Mouse (Mus musculus) hindbrain, embryonic 15.5 days (tissue): ENCODE data around the gene Hkdc1. TPM values are rescaled to one million over a fixed set of nuclear protein-coding genes. Genes with fewer than 3 reads are reported as not detected.

Source experiments
- ATAC-seq: fragments of 200-750 bp; cut with Nextera tagmentation; 2 replicates; pipeline ENCODE4 v1.8.0; 2017; ENCODE audit warnings: low read depth, moderate number of reproducible peaks, moderate TSS enrichment; ENCODE audit not compliant: low FRiP score
- H3K27ac ChIP-seq: fragments of 300-500 bp; sonication (generic); replicated peaks from 2 replicates; pipeline ENCODE4 v1.5.1; 2015; ENCODE audit warnings: mild to moderate bottlenecking, inconsistent platforms
- H3K27me3 ChIP-seq: fragments of 300-500 bp; sonication (generic); 2 replicates; pipeline ENCODE4 v1.6.1; 2015; ENCODE audit warnings: control low read depth, inconsistent platforms
- H3K36me3 ChIP-seq: fragments of 300-500 bp; sonication (generic); 2 replicates; pipeline ENCODE4 v1.6.1; 2015; ENCODE audit warnings: control low read depth, inconsistent platforms
- H3K4me1 ChIP-seq: fragments of 300-500 bp; sonication (generic); replicated peaks from 2 replicates; pipeline ENCODE4 v1.6.1; 2015; ENCODE audit warnings: control low read depth, inconsistent platforms
- H3K4me2 ChIP-seq: fragments of 300-500 bp; sonication (generic); 2 replicates; pipeline ENCODE4 v1.6.1; 2015; ENCODE audit warnings: moderate library complexity, mild to moderate bottlenecking, inconsistent platforms
- H3K4me3 ChIP-seq: fragments of 300-500 bp; sonication (generic); 2 replicates; pipeline ENCODE4 v1.5.1; 2015; ENCODE audit warnings: mild to moderate bottlenecking, inconsistent platforms
- H3K9ac ChIP-seq: fragments of 300-500 bp; sonication (generic); 2 replicates; pipeline ENCODE4 v1.6.1; 2015; ENCODE audit warnings: inconsistent platforms
- H3K9me3 ChIP-seq: fragments of 300-500 bp; sonication (generic); 2 replicates; pipeline ENCODE4 v1.6.1; 2016; ENCODE audit warnings: control low read depth, inconsistent platforms
- WGBS: fragments of 180-500 bp; shearing (Covaris S2); methylation state at CpG from one replicate; pipeline ENCODE4 v1.1.7; 2015; 5-methylcytosine and 5-hydroxymethylcytosine counted together
- polyA plus RNA-seq: library from polyadenylated mRNA; unstranded; fragments of >200 nt; fragmentation: Nextera tagmentation; extraction: Ambion mirVana; gene quantifications from 2 replicates; pipeline ENCODE4 v1.2.1, GENCODE M21; 2015

The Hkdc1 gene
- polyA plus RNA-seq, 1 experiment from 2014 or later, result 0.97 TPM

DNA sequence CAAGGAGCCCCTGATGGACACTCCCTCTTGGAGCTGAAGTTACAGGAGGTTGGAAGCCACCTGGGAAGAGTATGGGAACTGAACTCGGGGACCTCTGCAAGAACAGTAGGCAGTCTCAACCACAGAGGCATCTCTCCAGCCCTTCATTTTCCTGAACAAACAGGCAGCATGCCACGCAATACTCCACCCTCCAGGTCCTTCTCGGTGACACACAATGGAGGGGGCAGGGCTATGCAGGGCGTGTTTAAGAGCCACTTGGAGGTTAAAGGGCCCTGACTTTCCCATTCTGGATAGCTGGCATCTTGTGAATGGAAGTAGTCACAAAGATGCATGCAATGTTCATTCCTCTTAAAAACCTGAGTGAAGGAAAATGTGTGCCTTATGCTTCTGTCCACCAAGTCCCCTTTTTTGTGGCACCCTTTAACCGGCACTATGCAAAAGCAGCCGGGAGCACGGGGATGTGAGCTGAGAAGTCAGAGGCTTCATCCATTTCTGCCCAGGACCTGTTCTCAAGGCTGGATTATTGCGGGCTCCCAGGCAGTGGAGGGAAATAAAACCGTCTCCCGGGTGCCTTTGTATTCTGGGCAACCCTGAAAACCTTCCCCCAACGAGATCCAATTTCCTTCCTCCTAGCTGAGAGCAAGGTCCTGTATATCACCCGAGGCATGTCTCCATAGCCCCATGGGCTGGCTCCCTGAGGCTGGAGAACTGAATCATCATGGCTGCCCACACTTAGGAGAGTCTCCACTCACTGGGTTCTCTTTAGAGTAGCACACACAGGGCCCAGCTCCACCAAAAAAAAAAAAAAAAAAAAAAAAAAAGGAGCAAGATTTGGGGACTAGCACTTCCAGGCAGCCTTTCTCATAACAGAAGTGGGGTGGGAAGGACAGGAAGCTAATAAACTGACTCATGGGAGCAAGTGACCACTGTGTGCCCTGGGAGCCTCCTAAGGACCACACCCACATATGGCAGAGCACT, 85.4 kb downstream of the Hkdc1 start:
- Histone ChIP-seq H3K36me3 (no peaks in the 10 kb centered on the region), H3K9me3 (no peaks in the 10 kb centered on the region), H3K9ac (no peak overlapping the region), H3K4me2 (0 out of 2 replicates have a peak overlapping the region, but pooled peaks have one; percentile 14), H3K27ac (no peak overlapping the region), H3K4me3 (no peak overlapping the region), H3K27me3 (no peaks in the 10 kb centered on the region), H3K4me1 (peaks cover 60% of the 10 kb centered on the region)
- ATAC-seq, result no peak
- WGBS, result 25% methylated on average over 12 of the region's 12 CpGs

GRCm38 (mm10) chr10:62335423-62335776, 86.9 kb downstream of the Hkdc1 start:
- H3K4me3 ChIP-seq, result no peak overlapping the region

DNA sequence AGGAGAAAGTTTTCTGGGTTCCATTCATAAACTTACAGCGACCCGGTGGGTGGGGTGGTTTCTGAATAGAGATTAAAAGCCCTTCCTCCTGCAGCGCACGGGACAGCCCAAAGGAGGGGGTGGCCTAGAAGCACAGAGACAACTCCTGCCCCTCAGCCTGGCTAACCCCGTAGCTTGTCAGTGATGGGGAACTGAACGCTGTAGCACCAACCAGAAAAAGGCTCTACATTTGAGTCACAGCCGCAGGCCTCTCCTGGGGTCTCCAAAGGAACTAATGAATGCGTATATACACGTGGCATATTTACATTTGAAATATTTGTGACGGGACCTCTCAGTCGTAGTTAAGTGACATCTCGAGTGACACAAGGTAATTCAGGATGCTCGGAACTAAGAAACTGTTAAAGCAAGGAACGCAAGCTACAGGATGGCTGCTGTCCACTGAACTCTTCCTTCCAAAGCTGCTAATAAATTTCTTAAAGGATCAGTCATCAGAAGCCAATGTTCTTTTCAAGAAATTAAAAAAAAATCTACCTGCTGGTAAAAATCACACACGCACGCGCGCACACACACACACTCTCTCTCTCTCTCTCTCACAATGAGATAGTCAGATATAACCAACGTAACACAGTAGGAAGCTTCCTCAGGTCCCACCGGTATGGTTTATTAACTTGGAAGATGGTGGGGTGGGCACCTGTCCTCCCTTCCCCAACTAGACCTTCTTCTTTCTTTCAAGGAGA, 87.4 kb downstream of the Hkdc1 start:
- H3K4me2 ChIP-seq, result peak overlapping the region; percentile 17; the same call in 1 of the 2 replicates
- no peak for ATAC-seq

More at GRCm38 (mm10) chr10:62335423-62335776, 86.9 kb downstream of the Hkdc1 start:
- H3K4me1 ChIP-seq, result peaks cover 53% of the 10 kb centered on the region
- no peaks in the 10 kb centered on the region for H3K9me3 ChIP-seq
- no peak overlapping the region for H3K9ac ChIP-seq
- no peak for ATAC-seq
- peak overlapping the region; percentile 17; the same call in 1 of the 2 replicates for H3K4me2 ChIP-seq
- H3K36me3 ChIP-seq, result no peaks in the 10 kb centered on the region
- WGBS, result 22% methylated on average over 6 of the region's 6 CpGs
- no peaks in the 10 kb centered on the region for H3K27me3 ChIP-seq
- no peak overlapping the region for H3K27ac ChIP-seq

GRCm38 (mm10) chr10:62333269-62333668, 89.0 kb downstream of the Hkdc1 start:
- Histone ChIP-seq H3K4me2 (no peak overlapping the region), H3K4me3 (no peak overlapping the region), H3K9me3 (no peaks in the 10 kb centered on the region), H3K4me1 (peaks cover 43% of the 10 kb centered on the region), H3K27ac (no peak overlapping the region), H3K36me3 (no peaks in the 10 kb centered on the region), H3K9ac (no peak overlapping the region), H3K27me3 (no peaks in the 10 kb centered on the region)
- no peak for ATAC-seq
- WGBS, result 81% methylated on average over 14 of the region's 14 CpGs

More for the DNA sequence above, 87.4 kb downstream of the Hkdc1 start:
- Histone ChIP-seq H3K27me3 (no peaks in the 10 kb centered on the region), H3K4me1 (peaks cover 53% of the 10 kb centered on the region), H3K4me3 (no peak overlapping the region), H3K9ac (no peak overlapping the region), H3K27ac (no peak overlapping the region), H3K36me3 (no peaks in the 10 kb centered on the region), H3K9me3 (no peaks in the 10 kb centered on the region)
- WGBS, result 44% methylated on average over 20 of the region's 20 CpGs

Other genes with a start within 250 kb of the Hkdc1 start
- gene Tspan15, start 191.2 kb downstream of the Hkdc1 start, polyA plus RNA-seq, result 19.9 and 22.2 TPM in 2 replicates
- 0.07 TPM in 1 of 2 replicates, not detected in the other for gene Tacr2, start 170.1 kb downstream of the Hkdc1 start, polyA plus RNA-seq
- 128 and 140 TPM in 2 replicates for gene Hk1, start 42.6 kb downstream of the Hkdc1 start, polyA plus RNA-seq
- 0.91 and 0.98 TPM in 2 replicates for gene 4930507D05Rik, start 27.0 kb upstream of the Hkdc1 start, polyA plus RNA-seq
- gene Supv3l1, start 27.2 kb upstream of the Hkdc1 start, polyA plus RNA-seq, result 21.3 and 21.5 TPM in 2 replicates
- gene Vps26a, start 64.3 kb upstream of the Hkdc1 start, polyA plus RNA-seq, result 53.9 and 57.2 TPM in 2 replicates
- gene Srgn, start 105.0 kb upstream of the Hkdc1 start, polyA plus RNA-seq, result 10.1 and 11.5 TPM in 2 replicates
- gene Kif1bp, start 156.0 kb upstream of the Hkdc1 start, polyA plus RNA-seq, result 73.3 and 77.9 TPM in 2 replicates
- 12.4 and 12.9 TPM in 2 replicates for gene Ddx21, start 179.8 kb upstream of the Hkdc1 start, polyA plus RNA-seq
- 82.8 and 83.0 TPM in 2 replicates for gene Ddx50, start 228.7 kb upstream of the Hkdc1 start, polyA plus RNA-seq